Mouse (Mus musculus): ENCODE results near the gene Alkbh8. TPM values are rescaled to one million over a fixed set of nuclear protein-coding genes. Genes with fewer than 3 reads are reported as not detected.

Gene Alkbh8
- polyA plus RNA-seq, 2 experiments: 8.3 to 20.8 TPM

- DNase-seq (ENCODE audit: low spot score) (no peak), ATAC-seq (ENCODE audit: low FRiP score, low read depth) (no peak)
- Histone ChIP-seq H3K4me1 (ENCODE audit: control insufficient read depth, insufficient read depth, low read length) (no peaks in the 10 kb centered on the region), H3K27me3 (ENCODE audit: control insufficient read depth, insufficient read depth, low read length) (no peaks in the 10 kb centered on the region), H3K4me3 (replicated peaks; ENCODE audit: low read length) (no peak overlapping the region), H3K9ac (ENCODE audit: low read depth, low read length, severe bottlenecking) (no peak overlapping the region), H3K4me2 (replicated peaks; ENCODE audit: low read depth, low read length, severe bottlenecking) (no peak overlapping the region), H3K36me3 (ENCODE audit: control insufficient read depth, insufficient read depth, low read length) (no peaks in the 10 kb centered on the region), H3K27ac (replicated peaks; ENCODE audit: low read depth, low read length) (no peak overlapping the region), H3K9me3 (ENCODE audit: control insufficient read depth, low read length) (no peaks in the 10 kb centered on the region)
- TF ChIP-seq POLR2A (IDR thresholded peaks at IDR 0.05; ENCODE audit: borderline replicate concordance, extremely low read depth, insufficient read depth, insufficient read length): no peak
These were observed 4.6 kb upstream of the Alkbh8 start for GRCm38 (mm10) chr9:3330319-3330718.

DNA sequence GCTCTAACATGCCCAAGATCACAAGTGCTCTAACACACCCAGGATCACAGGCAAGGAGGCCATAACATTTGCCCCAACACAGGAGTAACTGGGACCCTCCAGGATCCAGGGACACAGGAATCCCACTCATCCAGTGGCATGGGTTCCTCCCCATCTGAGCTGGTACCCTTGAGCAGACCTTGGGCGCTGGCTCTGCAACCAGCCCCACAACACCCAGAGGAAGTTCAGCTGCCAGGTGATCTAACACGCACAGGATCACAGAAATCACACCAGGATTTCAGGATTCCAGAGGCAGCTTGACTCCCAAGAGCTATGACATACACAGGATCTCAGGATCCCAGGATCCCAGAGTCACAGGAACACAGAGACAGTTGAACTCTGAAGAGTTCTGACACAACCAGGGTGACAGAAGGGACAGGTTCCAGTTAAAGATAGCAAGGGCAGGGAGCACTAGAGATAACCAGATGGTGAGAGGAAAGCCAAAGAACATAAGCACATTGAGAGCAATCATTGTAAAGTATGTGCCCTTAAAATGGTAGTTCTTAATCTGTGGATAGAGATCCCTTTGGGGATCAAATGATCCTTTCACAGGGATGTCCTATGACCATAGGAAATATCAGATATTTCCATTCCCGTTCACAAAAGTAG lies 4.1 kb upstream of the Alkbh8 start:
- TF ChIP-seq POLR2A (IDR thresholded peaks at IDR 0.05; ENCODE audit: borderline replicate concordance, extremely low read depth, insufficient read depth, insufficient read length): no peak
- Histone ChIP-seq H3K4me2 (replicated peaks; ENCODE audit: low read depth, low read length, severe bottlenecking) (no peak overlapping the region), H3K27me3 (ENCODE audit: control insufficient read depth, insufficient read depth, low read length) (no peaks in the 10 kb centered on the region), H3K4me3 (replicated peaks; ENCODE audit: low read length) (no peak overlapping the region), H3K4me1 (ENCODE audit: control insufficient read depth, insufficient read depth, low read length) (no peaks in the 10 kb centered on the region), H3K27ac (replicated peaks; ENCODE audit: low read depth, low read length) (no peak overlapping the region), H3K9me3 (ENCODE audit: control insufficient read depth, low read length) (no peaks in the 10 kb centered on the region), H3K36me3 (ENCODE audit: control insufficient read depth, insufficient read depth, low read length) (no peaks in the 10 kb centered on the region), H3K9ac (ENCODE audit: low read depth, low read length, severe bottlenecking) (no peak overlapping the region)
- ATAC-seq (ENCODE audit: low FRiP score, low read depth) (no peak), DNase-seq (ENCODE audit: low spot score) (no peak)
- WGBS: 75% methylated on average over 3 of the region's 3 CpGs

- Histone ChIP-seq H3K27me3 (ENCODE audit: control insufficient read depth, insufficient read depth, low read length) (no peaks in the 10 kb centered on the region), H3K4me3 (replicated peaks; ENCODE audit: low read length) (peak overlapping the region; percentile 60; the same call in 1 of the 2 replicates), H3K4me1 (ENCODE audit: control insufficient read depth, insufficient read depth, low read length) (peaks cover 3% of the 10 kb centered on the region; the same call in 1 of the 2 replicates), H3K4me2 (replicated peaks; ENCODE audit: low read depth, low read length, severe bottlenecking) (0 out of 2 replicates have a peak overlapping the region, but pooled peaks have one; percentile 21), H3K36me3 (ENCODE audit: control insufficient read depth, insufficient read depth, low read length) (peaks cover 8% of the 10 kb centered on the region), H3K9me3 (ENCODE audit: control insufficient read depth, low read length) (no peaks in the 10 kb centered on the region), H3K27ac (replicated peaks; ENCODE audit: low read depth, low read length) (no peak overlapping the region), H3K9ac (ENCODE audit: low read depth, low read length, severe bottlenecking) (no peak overlapping the region)
- DNase-seq (ENCODE audit: low spot score) (no peak), ATAC-seq (ENCODE audit: low FRiP score, low read depth) (no peak)
- TF ChIP-seq POLR2A (IDR thresholded peaks at IDR 0.05; ENCODE audit: borderline replicate concordance, extremely low read depth, insufficient read depth, insufficient read length): no peak
- WGBS: 94% methylated on average over 3 of the region's 3 CpGs
These were observed 1.7 kb downstream of the Alkbh8 start for GRCm38 (mm10) chr9:3336661-3337060.

DNA sequence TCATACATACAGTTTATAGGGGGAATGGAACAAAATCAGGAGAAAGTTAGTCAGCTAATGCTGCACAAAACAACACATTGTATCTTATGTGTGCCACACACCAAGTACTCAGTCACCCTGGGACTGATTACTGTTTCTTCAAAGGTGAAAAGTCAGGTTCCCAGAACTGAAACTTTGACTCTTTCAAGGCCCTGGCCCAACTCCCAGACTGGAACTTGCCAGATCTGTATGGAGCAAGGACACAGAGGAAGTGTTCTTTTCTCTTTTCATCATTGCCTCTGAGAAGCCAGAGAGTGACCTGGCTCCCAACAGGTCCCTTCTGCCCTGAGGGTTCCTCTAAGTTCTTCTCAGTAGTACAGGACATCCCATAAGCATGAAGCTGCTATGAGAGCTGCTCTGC lies 10.2 kb downstream of the Alkbh8 start:
- H3K4me3 ChIP-seq (replicated peaks; ENCODE audit: low read length): no peak overlapping the region
- no peak overlapping the region for H3K9ac ChIP-seq (ENCODE audit: low read depth, low read length, severe bottlenecking)
- no peaks in the 10 kb centered on the region for H3K9me3 ChIP-seq (ENCODE audit: control insufficient read depth, low read length)
- no peak overlapping the region for H3K27ac ChIP-seq (replicated peaks; ENCODE audit: low read depth, low read length)
- no peaks in the 10 kb centered on the region for H3K4me1 ChIP-seq (ENCODE audit: control insufficient read depth, insufficient read depth, low read length)
- no peaks in the 10 kb centered on the region for H3K27me3 ChIP-seq (ENCODE audit: control insufficient read depth, insufficient read depth, low read length)
- ATAC-seq (ENCODE audit: low FRiP score, low read depth) (no peak), DNase-seq (ENCODE audit: low spot score) (no peak)
- H3K36me3 ChIP-seq (ENCODE audit: control insufficient read depth, insufficient read depth, low read length): peaks cover 57% of the 10 kb centered on the region
- TF ChIP-seq POLR2A (IDR thresholded peaks at IDR 0.05; ENCODE audit: borderline replicate concordance, extremely low read depth, insufficient read depth, insufficient read length): no peak
- H3K4me2 ChIP-seq (replicated peaks; ENCODE audit: low read depth, low read length, severe bottlenecking): no peak overlapping the region

DNA sequence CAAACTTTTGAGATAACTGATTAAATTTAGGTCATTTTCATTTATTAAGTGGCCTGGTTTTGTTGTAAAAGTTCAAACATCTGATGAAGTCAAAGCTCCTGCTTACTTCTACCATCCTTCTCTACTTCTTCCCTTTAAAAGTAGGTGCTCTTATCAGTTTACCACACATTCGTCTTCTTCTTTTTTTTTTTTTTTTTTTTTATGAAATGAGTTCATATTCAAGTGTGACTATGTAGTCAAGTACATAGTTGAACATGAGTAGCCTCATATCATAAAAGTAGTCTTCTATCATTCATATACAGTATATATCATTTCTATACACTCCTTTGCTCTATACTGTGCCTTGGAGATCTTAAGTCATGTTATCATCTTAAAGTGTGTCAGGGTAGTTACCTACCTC lies 11.0 kb downstream of the Alkbh8 start:
- DNase-seq (ENCODE audit: low spot score) (no peak), ATAC-seq (ENCODE audit: low FRiP score, low read depth) (no peak)
- Histone ChIP-seq H3K9ac (ENCODE audit: low read depth, low read length, severe bottlenecking) (no peak overlapping the region), H3K4me2 (replicated peaks; ENCODE audit: low read depth, low read length, severe bottlenecking) (no peak overlapping the region), H3K9me3 (ENCODE audit: control insufficient read depth, low read length) (no peaks in the 10 kb centered on the region), H3K4me3 (replicated peaks; ENCODE audit: low read length) (no peak overlapping the region), H3K4me1 (ENCODE audit: control insufficient read depth, insufficient read depth, low read length) (no peaks in the 10 kb centered on the region), H3K27ac (replicated peaks; ENCODE audit: low read depth, low read length) (no peak overlapping the region), H3K36me3 (ENCODE audit: control insufficient read depth, insufficient read depth, low read length) (peaks cover 60% of the 10 kb centered on the region), H3K27me3 (ENCODE audit: control insufficient read depth, insufficient read depth, low read length) (no peaks in the 10 kb centered on the region)
- no peak for TF ChIP-seq POLR2A (IDR thresholded peaks at IDR 0.05; ENCODE audit: borderline replicate concordance, extremely low read depth, insufficient read depth, insufficient read length)
- WGBS: 79% methylated on average over 1 of the region's 1 CpGs
